Mouse (Mus musculus): ENCODE data around the gene Tnfrsf25. TPM values are rescaled to one million over a fixed set of nuclear protein-coding genes. Genes with fewer than 3 reads are reported as not detected.
A peak's percentile ranks its signal among the peaks of the same experiment; 100 is the strongest.

The Tnfrsf25 gene
- polyA plus RNA-seq, 1 experiment: 0.37 TPM

- Histone ChIP-seq H3K9me3 (ENCODE audit: control insufficient read depth, low read length) (peaks cover 17% of the 10 kb centered on the region; the same call in 1 of the 2 replicates), H3K4me1 (ENCODE audit: control insufficient read depth) (peaks cover 26% of the 10 kb centered on the region), H3K36me3 (ENCODE audit: control insufficient read depth) (no peaks in the 10 kb centered on the region), H3K4me3 (replicated peaks) (no peak overlapping the region), H3K27me3 (ENCODE audit: control insufficient read depth) (peaks cover 76% of the 10 kb centered on the region)
- TF ChIP-seq GATA1 (IDR thresholded peaks at IDR 0.05; ENCODE audit: low read length) (no peak), TAL1 (IDR thresholded peaks at IDR 0.05; ENCODE audit: low read length) (no peak)
Observed at GRCm38 (mm10) chr4:152132772-152133169, 17.0 kb downstream of the Tnfrsf25 start.

- no peak for TF ChIP-seq TAL1 (IDR thresholded peaks at IDR 0.05; ENCODE audit: low read length)
- no peak for TF ChIP-seq GATA1 (IDR thresholded peaks at IDR 0.05; ENCODE audit: low read length)
Observed at GRCm38 (mm10) chr4:152133213-152133612, 17.5 kb downstream of the Tnfrsf25 start.

DNA sequence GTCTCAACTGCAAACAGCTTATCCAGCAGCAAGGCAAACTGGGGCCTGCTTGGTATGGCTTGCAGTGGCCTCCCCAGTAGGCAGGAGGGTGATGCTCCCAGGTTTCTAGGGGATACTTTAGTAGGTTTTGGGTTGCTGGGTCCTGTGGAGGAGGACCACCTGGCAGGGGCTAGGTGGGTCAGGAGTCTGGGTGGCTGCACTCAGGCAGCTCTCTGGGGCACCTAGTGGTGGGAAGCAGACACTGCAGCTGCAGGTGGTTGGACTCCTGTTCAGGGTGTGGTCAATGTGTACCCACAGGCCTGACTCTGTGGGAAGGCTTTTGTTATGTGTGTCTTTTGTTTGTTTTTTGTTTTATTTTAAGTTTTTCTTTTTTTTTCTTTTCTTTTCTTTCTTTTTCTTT, 18.8 kb downstream of the Tnfrsf25 start:
- no peaks in the 10 kb centered on the region for H3K36me3 ChIP-seq (ENCODE audit: control insufficient read depth)
- H3K27me3 ChIP-seq (ENCODE audit: control insufficient read depth): peaks cover 67% of the 10 kb centered on the region
- peaks cover 39% of the 10 kb centered on the region for H3K4me1 ChIP-seq (ENCODE audit: control insufficient read depth)
- H3K4me3 ChIP-seq (replicated peaks): no peak overlapping the region
- peaks cover 21% of the 10 kb centered on the region; the same call in 1 of the 2 replicates for H3K9me3 ChIP-seq (ENCODE audit: control insufficient read depth, low read length)
- TF ChIP-seq TAL1 (IDR thresholded peaks at IDR 0.05; ENCODE audit: low read length): no peak
- TF ChIP-seq GATA1 (IDR thresholded peaks at IDR 0.05; ENCODE audit: low read length): no peak

More at GRCm38 (mm10) chr4:152133213-152133612, 17.5 kb downstream of the Tnfrsf25 start:
- H3K27me3 ChIP-seq (ENCODE audit: control insufficient read depth): peaks cover 72% of the 10 kb centered on the region
- no peak overlapping the region for H3K4me3 ChIP-seq (replicated peaks)
- peaks cover 29% of the 10 kb centered on the region for H3K4me1 ChIP-seq (ENCODE audit: control insufficient read depth)
- H3K9me3 ChIP-seq (ENCODE audit: control insufficient read depth, low read length): peaks cover 13% of the 10 kb centered on the region; the same call in 1 of the 2 replicates
- no peaks in the 10 kb centered on the region for H3K36me3 ChIP-seq (ENCODE audit: control insufficient read depth)

DNA sequence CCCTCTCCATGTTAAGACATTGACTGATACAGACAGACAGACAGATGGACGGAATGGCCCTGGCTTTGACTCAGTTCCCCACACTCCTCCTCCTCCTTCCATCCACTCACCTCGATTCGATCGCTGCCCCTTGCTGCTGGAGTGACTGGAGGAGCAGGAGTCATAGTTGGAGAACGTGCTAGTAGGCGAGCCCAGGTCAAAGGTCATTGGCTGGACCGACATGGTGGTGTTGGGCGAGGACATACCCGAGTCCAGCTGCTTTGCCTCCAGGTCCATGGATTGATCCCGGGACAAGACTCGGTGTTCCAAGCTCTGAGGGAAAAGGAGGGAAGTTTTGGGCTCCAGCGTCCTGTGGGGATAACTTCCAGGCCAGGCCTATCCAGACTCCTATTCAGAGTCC, 19.6 kb downstream of the Tnfrsf25 start:
- Histone ChIP-seq H3K9me3 (ENCODE audit: control insufficient read depth, low read length) (peaks cover 21% of the 10 kb centered on the region; the same call in 1 of the 2 replicates), H3K36me3 (ENCODE audit: control insufficient read depth) (no peaks in the 10 kb centered on the region), H3K4me3 (replicated peaks) (no peak overlapping the region), H3K27me3 (ENCODE audit: control insufficient read depth) (peaks cover 61% of the 10 kb centered on the region), H3K4me1 (ENCODE audit: control insufficient read depth) (peaks cover 39% of the 10 kb centered on the region)
- TF ChIP-seq TAL1 (IDR thresholded peaks at IDR 0.05; ENCODE audit: low read length): no peak
- no peak for TF ChIP-seq GATA1 (IDR thresholded peaks at IDR 0.05; ENCODE audit: low read length)

- no peaks in the 10 kb centered on the region for H3K36me3 ChIP-seq (ENCODE audit: control insufficient read depth)
- no peak overlapping the region for H3K4me3 ChIP-seq (replicated peaks)
- TF ChIP-seq TAL1 (IDR thresholded peaks at IDR 0.05; ENCODE audit: low read length) (no peak), GATA1 (IDR thresholded peaks at IDR 0.05; ENCODE audit: low read length) (no peak)
- peaks cover 58% of the 10 kb centered on the region for H3K27me3 ChIP-seq (ENCODE audit: control insufficient read depth)
- peaks cover 16% of the 10 kb centered on the region; the same call in 1 of the 2 replicates for H3K9me3 ChIP-seq (ENCODE audit: control insufficient read depth, low read length)
- peaks cover 31% of the 10 kb centered on the region for H3K4me1 ChIP-seq (ENCODE audit: control insufficient read depth)
Observed at GRCm38 (mm10) chr4:152136112-152136875, 20.6 kb downstream of the Tnfrsf25 start.

GRCm38 (mm10) chr4:152136876-152137250, 21.1 kb downstream of the Tnfrsf25 start:
- no peak overlapping the region for H3K4me3 ChIP-seq (replicated peaks)
- no peak for TF ChIP-seq TAL1 (IDR thresholded peaks at IDR 0.05; ENCODE audit: low read length)
- TF ChIP-seq GATA1 (IDR thresholded peaks at IDR 0.05; ENCODE audit: low read length): no peak
- H3K9me3 ChIP-seq (ENCODE audit: control insufficient read depth, low read length): peaks cover 13% of the 10 kb centered on the region; the same call in 1 of the 2 replicates
- H3K36me3 ChIP-seq (ENCODE audit: control insufficient read depth): no peaks in the 10 kb centered on the region
- H3K4me1 ChIP-seq (ENCODE audit: control insufficient read depth): peaks cover 25% of the 10 kb centered on the region
- peaks cover 56% of the 10 kb centered on the region for H3K27me3 ChIP-seq (ENCODE audit: control insufficient read depth)

DNA sequence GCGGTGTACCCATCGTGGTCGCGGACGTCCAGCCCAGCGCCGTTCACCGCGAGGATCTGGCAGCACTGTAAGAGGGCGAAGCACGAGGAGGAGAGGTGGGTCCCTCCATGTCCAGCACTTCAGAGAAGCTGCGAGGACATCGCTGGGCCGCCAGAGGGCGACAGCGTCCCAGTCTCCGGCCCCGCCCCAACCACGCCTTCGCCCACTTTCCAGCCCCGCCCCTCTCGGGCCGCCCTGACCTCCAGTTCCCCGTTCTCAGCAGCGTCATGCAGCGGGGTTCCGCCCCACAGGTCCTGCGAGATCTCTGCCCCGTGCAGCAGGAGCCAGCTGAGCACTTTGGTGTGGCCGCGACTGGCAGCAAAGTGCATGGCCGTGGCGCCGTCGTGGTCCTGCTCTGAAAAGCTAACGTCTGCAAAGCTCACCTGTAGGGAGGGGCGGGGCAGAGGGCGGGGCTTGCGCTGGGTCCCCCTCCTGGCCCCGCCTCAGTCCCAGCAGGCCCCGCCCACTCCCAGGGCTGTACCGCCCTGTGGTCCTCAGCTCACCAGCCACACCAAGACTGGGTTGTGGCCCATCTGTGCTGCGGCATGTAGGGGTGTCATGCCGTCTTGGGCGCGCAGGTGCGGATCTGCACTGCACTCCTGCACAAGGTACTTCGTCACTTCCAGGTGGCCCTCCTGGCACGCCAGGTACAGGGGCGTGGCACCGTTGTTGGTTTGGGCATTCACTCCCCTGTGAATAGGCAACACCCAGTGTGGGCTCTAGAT, 22.9 kb downstream of the Tnfrsf25 start:
- no peaks in the 10 kb centered on the region for H3K36me3 ChIP-seq (ENCODE audit: control insufficient read depth)
- peak overlapping the region; percentile 63 for H3K4me3 ChIP-seq (replicated peaks)
- H3K27me3 ChIP-seq (ENCODE audit: control insufficient read depth): peaks cover 43% of the 10 kb centered on the region

DNA sequence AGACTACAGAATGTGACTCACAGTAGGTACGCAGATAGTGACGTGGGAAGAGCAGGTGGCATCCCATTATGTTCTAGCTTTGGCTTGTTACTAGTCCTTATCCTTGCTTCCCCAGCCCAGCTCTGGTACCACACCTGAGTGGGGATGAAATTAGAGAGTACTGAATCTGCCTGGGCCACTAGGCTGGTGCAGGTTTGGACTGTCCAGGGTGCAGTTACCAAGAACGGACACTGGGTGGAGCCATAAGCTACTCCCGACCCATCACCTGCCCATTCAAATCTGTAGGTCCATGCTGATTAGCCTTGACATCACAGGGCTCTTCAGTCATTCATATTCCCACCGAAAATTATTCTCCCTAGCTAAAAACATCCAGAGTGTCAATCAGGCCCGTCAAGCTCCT, 24.7 kb downstream of the Tnfrsf25 start:
- peaks cover 7% of the 10 kb centered on the region; the same call in 1 of the 2 replicates for H3K9me3 ChIP-seq (ENCODE audit: control insufficient read depth, low read length)
- H3K36me3 ChIP-seq (ENCODE audit: control insufficient read depth): no peaks in the 10 kb centered on the region
- peaks cover 19% of the 10 kb centered on the region for H3K4me1 ChIP-seq (ENCODE audit: control insufficient read depth)
- peaks cover 34% of the 10 kb centered on the region for H3K27me3 ChIP-seq (ENCODE audit: control insufficient read depth)
- TF ChIP-seq TAL1 (IDR thresholded peaks at IDR 0.05; ENCODE audit: low read length) (no peak), GATA1 (IDR thresholded peaks at IDR 0.05; ENCODE audit: low read length) (no peak)
- H3K4me3 ChIP-seq (replicated peaks): no peak overlapping the region

More for the DNA sequence above, 22.9 kb downstream of the Tnfrsf25 start:
- Histone ChIP-seq H3K9me3 (ENCODE audit: control insufficient read depth, low read length) (peaks cover 7% of the 10 kb centered on the region; the same call in 1 of the 2 replicates), H3K4me1 (ENCODE audit: control insufficient read depth) (peaks cover 21% of the 10 kb centered on the region)
- TF ChIP-seq TAL1 (IDR thresholded peaks at IDR 0.05; ENCODE audit: low read length) (no peak), GATA1 (IDR thresholded peaks at IDR 0.05; ENCODE audit: low read length) (no peak)

Measured in erythroblast, embryonic 14.5 days (primary cell).